Mouse (Mus musculus) neural tube, embryonic 14.5 days (tissue): ENCODE measurements around the gene Chn1. TPM values are rescaled to one million over a fixed set of nuclear protein-coding genes. Genes with fewer than 3 reads are reported as not detected.
A peak's percentile ranks its signal among the peaks of the same experiment; 100 is the strongest.

Source experiments
- ATAC-seq: fragments of 200-750 bp; cut with Nextera tagmentation; 2 replicates; pipeline ENCODE4 v1.8.0; 2017; ENCODE audit warnings: low read depth, mild to moderate bottlenecking, moderate TSS enrichment, moderate library complexity
- H3K27ac ChIP-seq: fragments of 300-500 bp; sonication (generic); 2 replicates; pipeline ENCODE4 v1.5.1; 2014; ENCODE audit warnings: low read depth, mild to moderate bottlenecking, control low read depth, low read length, moderate library complexity, mixed read lengths
- H3K27me3 ChIP-seq: fragments of 300-500 bp; sonication (generic); 2 replicates; pipeline ENCODE4 v1.6.1; 2014; ENCODE audit warnings: low read length; ENCODE audit not compliant: control insufficient read depth, insufficient read depth
- H3K36me3 ChIP-seq: fragments of 300-500 bp; sonication (generic); 2 replicates; pipeline ENCODE4 v1.6.1; 2014; ENCODE audit warnings: low read length, mixed read lengths; ENCODE audit not compliant: control insufficient read depth, insufficient read depth
- H3K4me1 ChIP-seq: fragments of 300-500 bp; sonication (generic); 2 replicates; pipeline ENCODE4 v1.6.1; 2014; ENCODE audit warnings: low read length; ENCODE audit not compliant: control insufficient read depth, insufficient read depth
- H3K4me2 ChIP-seq: fragments of 300-500 bp; sonication (generic); 2 replicates; pipeline ENCODE4 v1.6.1; 2014; ENCODE audit warnings: mild to moderate bottlenecking, low read depth, low read length, control low read depth
- H3K4me3 ChIP-seq: fragments of 300-500 bp; sonication (generic); 2 replicates; pipeline ENCODE4 v1.5.1; 2014; ENCODE audit warnings: low read depth, low read length, control low read depth, mixed read lengths
- H3K9ac ChIP-seq: fragments of 300-500 bp; sonication (generic); replicated peaks from 2 replicates; pipeline ENCODE4 v1.6.1; 2014; ENCODE audit warnings: low read depth, mild to moderate bottlenecking, control low read depth, low read length, mixed read lengths
- H3K9me3 ChIP-seq: fragments of 300-500 bp; sonication (generic); 2 replicates; pipeline ENCODE4 v1.6.1; 2016; ENCODE audit warnings: low read length; ENCODE audit not compliant: control insufficient read depth
- WGBS: fragments of 180-500 bp; shearing (Covaris S2); extraction: QIAGEN DNeasy Blood & Tissue Kit; methylation state at CpG from one replicate; pipeline ENCODE4 v1.1.7; 2014; 5-methylcytosine and 5-hydroxymethylcytosine counted together
- polyA plus RNA-seq: library from polyadenylated mRNA; unstranded; fragments of >200 nt; fragmentation: Nextera tagmentation; extraction: Ambion mirVana; gene quantifications from 2 replicates; pipeline ENCODE4 v1.2.1, GENCODE M21; 2014

The Chn1 gene
- polyA plus RNA-seq, 1 experiment from 2014 or later, result 124 TPM

DNA sequence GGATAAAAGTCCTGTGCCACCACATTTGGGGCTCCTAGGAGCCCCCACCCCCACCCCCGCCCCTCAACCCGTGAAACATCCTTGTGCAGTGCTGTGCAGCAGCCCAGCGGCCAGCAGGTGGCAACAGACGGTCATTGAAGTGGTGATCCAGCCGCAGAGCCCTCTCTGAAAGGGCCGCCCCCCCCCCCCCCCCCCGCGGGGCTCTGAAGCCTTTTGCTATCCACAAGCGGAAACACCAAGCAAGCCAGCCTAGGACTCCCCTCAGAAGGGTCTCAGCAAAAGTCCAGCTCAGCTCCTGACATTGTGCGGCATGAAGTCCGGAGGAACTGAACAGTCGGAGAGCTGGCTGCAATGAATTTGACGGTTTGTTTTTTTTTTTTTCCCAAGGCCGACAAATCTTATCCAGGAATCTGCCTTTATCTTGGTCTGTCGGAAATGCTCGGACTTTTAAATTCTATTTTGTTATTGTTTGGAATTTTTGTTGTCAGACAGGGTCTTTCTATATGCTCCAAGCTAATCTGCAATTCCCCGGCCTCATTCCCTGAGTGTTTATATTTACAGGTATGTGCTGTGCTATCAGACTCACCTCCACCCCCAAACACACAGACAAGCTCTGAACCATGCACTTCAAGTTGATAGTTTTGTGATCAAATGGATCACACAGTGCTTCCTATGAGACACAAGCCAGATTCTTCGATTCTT is 190.3 kb downstream of the Chn1 start:
- H3K36me3 ChIP-seq, result no peaks in the 10 kb centered on the region
- H3K4me1 ChIP-seq, result peaks cover 10% of the 10 kb centered on the region; the same call in 1 of the 2 replicates
- no peak overlapping the region for H3K27ac ChIP-seq
- H3K9me3 ChIP-seq, result no peaks in the 10 kb centered on the region
- H3K27me3 ChIP-seq, result no peaks in the 10 kb centered on the region
- H3K9ac ChIP-seq, result no peak overlapping the region; the same call in 1 of the 2 replicates
- WGBS, result 5% methylated on average over 17 of the region's 18 CpGs
- ATAC-seq, result peak; percentile 90
- H3K4me2 ChIP-seq, result peak overlapping the region; percentile 60
- H3K4me3 ChIP-seq, result peak overlapping the region; percentile 30

- no peak overlapping the region for H3K4me2 ChIP-seq
- WGBS, result 92% methylated on average over 5 of the region's 5 CpGs
These were observed 194.4 kb downstream of the Chn1 start for GRCm38 (mm10) chr2:73580720-73581119.

GRCm38 (mm10) chr2:73580166-73580565 is 195.0 kb downstream of the Chn1 start, which contains the start of gene Chrna1:
Chrna1 (minus strand) TSS chr2:73580338.
- Histone ChIP-seq H3K27ac (no peak within 1 kb of the TSS), H3K9me3 (no peaks in the 10 kb centered on the region), H3K4me3 (no peak within 1 kb of the TSS), H3K4me2 (no peak within 1 kb of the TSS), H3K4me1 (peaks cover 5% of the 10 kb centered on the region; the same call in 1 of the 2 replicates), H3K36me3 (no peaks in the 10 kb centered on the region), H3K27me3 (no peaks in the 10 kb centered on the region), H3K9ac (no peak within 1 kb of the TSS)
- ATAC-seq, result no peak
- 95% methylated on average over 9 of the region's 9 CpGs for WGBS

More at GRCm38 (mm10) chr2:73580720-73581119, 194.4 kb downstream of the Chn1 start:
- H3K4me3 ChIP-seq, result no peak overlapping the region
- H3K4me1 ChIP-seq, result peaks cover 10% of the 10 kb centered on the region; the same call in 1 of the 2 replicates
- H3K27me3 ChIP-seq, result no peaks in the 10 kb centered on the region
- H3K36me3 ChIP-seq, result no peaks in the 10 kb centered on the region
- no peak overlapping the region for H3K27ac ChIP-seq
- no peaks in the 10 kb centered on the region for H3K9me3 ChIP-seq
- ATAC-seq, result no peak
- H3K9ac ChIP-seq, result no peak overlapping the region

DNA sequence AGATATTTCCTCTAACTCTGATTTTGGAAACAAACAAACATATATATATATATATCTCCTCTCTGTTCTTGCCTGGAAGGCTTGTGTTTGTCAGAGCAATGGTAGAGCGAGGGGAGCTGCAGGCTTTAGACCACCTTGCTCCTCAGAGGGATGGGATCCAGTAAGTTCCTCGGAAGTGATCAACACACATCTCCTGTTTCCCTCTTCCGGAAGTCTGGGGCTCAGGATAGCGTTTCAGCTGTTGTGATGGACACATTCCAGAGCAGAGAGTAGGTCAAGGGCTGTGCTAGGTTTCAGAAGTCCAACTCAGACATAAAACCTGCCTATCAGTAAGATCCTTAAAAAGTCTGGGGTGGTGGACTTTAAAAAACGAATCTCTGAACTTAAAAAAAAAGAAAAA is 196.0 kb downstream of the Chn1 start:
- ATAC-seq, result no peak
- whole genome bisulfite sequencing, result 72% methylated on average over 5 of the region's 5 CpGs

GRCm38 (mm10) chr2:73574418-73574817 is 200.7 kb downstream of the Chn1 start:
- 89% methylated on average over 6 of the region's 6 CpGs for WGBS
- H3K27me3 ChIP-seq, result no peaks in the 10 kb centered on the region

More for the DNA sequence above, 196.0 kb downstream of the Chn1 start:
- Histone ChIP-seq H3K9me3 (no peaks in the 10 kb centered on the region), H3K4me2 (no peak overlapping the region), H3K27ac (no peak overlapping the region), H3K4me1 (no peaks in the 10 kb centered on the region), H3K27me3 (no peaks in the 10 kb centered on the region), H3K9ac (no peak overlapping the region), H3K36me3 (no peaks in the 10 kb centered on the region), H3K4me3 (no peak overlapping the region)

GRCm38 (mm10) chr2:73573556-73573955 is 201.6 kb downstream of the Chn1 start:
- 80% methylated on average over 4 of the region's 4 CpGs for WGBS
- H3K4me1 ChIP-seq, result 0 out of 2 replicates have a peak, but pooled peaks cover 3% of the 10 kb centered on the region
- H3K9ac ChIP-seq, result no peak overlapping the region
- no peaks in the 10 kb centered on the region for H3K27me3 ChIP-seq
- peak overlapping the region; percentile 65; the same call in 1 of the 2 replicates for H3K27ac ChIP-seq
- H3K36me3 ChIP-seq, result no peaks in the 10 kb centered on the region
- ATAC-seq, result no peak
- H3K9me3 ChIP-seq, result no peaks in the 10 kb centered on the region
- no peak overlapping the region; the same call in 1 of the 2 replicates for H3K4me2 ChIP-seq
- no peak overlapping the region for H3K4me3 ChIP-seq

More at GRCm38 (mm10) chr2:73574418-73574817, 200.7 kb downstream of the Chn1 start:
- Histone ChIP-seq H3K4me1 (0 out of 2 replicates have a peak, but pooled peaks cover 3% of the 10 kb centered on the region), H3K4me3 (no peak overlapping the region), H3K27ac (no peak overlapping the region), H3K9me3 (no peaks in the 10 kb centered on the region), H3K4me2 (no peak overlapping the region), H3K36me3 (no peaks in the 10 kb centered on the region), H3K9ac (no peak overlapping the region)
- ATAC-seq, result no peak

DNA sequence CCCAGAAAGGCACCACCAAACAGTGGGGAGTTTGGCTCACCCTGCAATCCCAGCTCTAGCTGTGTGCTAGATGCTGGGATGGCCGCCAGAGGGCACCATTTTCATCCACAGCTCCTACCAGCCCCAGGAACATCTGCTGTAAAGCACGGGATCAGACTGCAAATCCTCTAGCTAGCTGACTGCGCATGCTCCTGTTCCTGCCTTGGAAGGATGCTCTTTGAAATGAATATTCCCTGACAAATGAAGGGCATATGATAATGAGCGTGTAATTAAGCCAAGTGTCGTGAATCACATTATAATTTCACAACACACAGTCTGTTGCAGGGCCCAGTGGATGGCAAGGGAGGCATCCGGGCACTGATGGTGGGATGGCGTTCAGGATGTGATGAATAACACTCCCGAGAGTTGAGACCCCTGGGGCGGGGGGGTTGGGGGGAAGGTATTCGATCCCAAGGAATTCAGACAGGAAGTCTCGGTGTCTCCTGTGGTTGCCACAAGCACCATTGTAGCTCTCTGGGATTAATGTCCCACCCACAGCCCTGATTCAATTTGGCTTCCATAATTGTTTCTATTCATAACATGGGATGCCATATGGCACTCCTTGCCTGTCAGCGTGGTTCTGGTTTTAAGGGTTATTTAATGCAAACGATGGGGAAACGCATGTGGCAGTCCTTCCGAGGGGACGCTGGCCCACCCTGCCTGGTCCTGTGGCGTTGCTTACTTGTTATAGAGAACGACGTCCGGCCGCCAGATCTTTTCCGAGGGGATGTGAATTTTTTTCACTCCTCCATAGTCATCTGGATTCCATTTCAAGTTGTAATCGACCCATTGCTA is 202.4 kb downstream of the Chn1 start:
- Histone ChIP-seq H3K9ac (peak overlapping the region; percentile 25; the same call in 1 of the 2 replicates), H3K36me3 (no peaks in the 10 kb centered on the region), H3K4me1 (0 out of 2 replicates have a peak, but pooled peaks cover 3% of the 10 kb centered on the region), H3K4me3 (peak overlapping the region; percentile 22; the same call in 1 of the 2 replicates), H3K27ac (peak overlapping the region; percentile 65), H3K4me2 (peak overlapping the region; percentile 50), H3K27me3 (no peaks in the 10 kb centered on the region), H3K9me3 (no peaks in the 10 kb centered on the region)
- ATAC-seq, result peak; percentile 95
- WGBS, result 14% methylated on average over 23 of the region's 23 CpGs

GRCm38 (mm10) chr2:73571901-73572300 is 203.2 kb downstream of the Chn1 start:
- H3K4me3 ChIP-seq, result no peak overlapping the region
- no peak for ATAC-seq
- no peaks in the 10 kb centered on the region for H3K9me3 ChIP-seq
- 0 out of 2 replicates have a peak, but pooled peaks cover 3% of the 10 kb centered on the region for H3K4me1 ChIP-seq
- no peak overlapping the region for H3K4me2 ChIP-seq
- H3K9ac ChIP-seq, result no peak overlapping the region
- H3K36me3 ChIP-seq, result no peaks in the 10 kb centered on the region
- no peak overlapping the region for H3K27ac ChIP-seq
- WGBS, result 72% methylated on average over 6 of the region's 6 CpGs
- no peaks in the 10 kb centered on the region for H3K27me3 ChIP-seq
